Mouse (Mus musculus) CD4-positive, CD25-positive, alpha-beta regulatory T cell (primary cell): ENCODE data around the gene Cyp51. TPM values are rescaled to one million over a fixed set of nuclear protein-coding genes. Genes with fewer than 3 reads are reported as not detected.

Source experiments
- polyA plus RNA-seq: library from polyadenylated mRNA; unstranded; fragments of 100-300 nt; shearing (Covaris generic); gene quantifications from one replicate; pipeline ENCODE4 v1.2.1, GENCODE M21; 2017

Cyp51 gene
- polyA plus RNA-seq: 37.4 TPM

DNA sequence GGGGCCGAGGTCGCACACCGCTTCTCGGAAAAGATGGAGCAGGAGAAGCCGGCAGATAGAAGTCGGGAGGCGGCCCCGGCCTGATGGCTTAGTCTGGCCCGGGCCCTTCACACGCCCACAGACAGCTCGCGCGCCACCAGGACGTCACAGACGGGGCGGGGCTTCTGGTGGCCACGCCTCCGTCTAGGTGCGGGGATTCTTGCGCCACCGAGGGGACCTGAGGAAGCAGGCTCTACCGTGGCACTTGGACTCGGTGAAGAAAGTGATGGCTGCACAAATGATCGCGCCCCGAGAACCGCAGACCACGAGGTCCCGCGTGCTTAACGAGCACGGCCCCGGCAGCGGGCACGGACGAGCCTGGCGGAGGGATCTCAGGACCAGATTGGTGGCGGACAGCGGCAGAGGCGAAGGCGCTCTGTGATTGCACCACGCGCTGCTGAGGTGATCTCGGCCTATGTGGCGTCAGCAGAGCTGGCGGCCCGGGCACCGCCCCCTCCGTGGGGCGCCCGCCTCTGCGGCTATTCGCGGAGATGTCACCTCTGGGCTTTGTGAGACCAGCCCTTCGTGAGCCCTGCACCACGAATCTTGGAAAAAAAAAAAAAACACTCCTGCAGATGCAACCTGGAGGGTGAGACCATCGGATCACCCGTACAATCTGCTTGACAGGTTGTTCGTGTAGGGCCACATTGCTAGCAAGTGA is at the start of gene Cyp51:
Gene Cyp51, minus strand, starts transcription at position 406 of the 700 bp plus-strand sequence.

Other genes with a start within 250 kb of the Cyp51 start
- gene Mterf1a, start 210.8 kb downstream of the Cyp51 start, polyA plus RNA-seq: 28.7 TPM
- 133 TPM for gene Akap9, start 176.7 kb downstream of the Cyp51 start, polyA plus RNA-seq
- 9.5 TPM for gene Mterf1b, start 87.6 kb upstream of the Cyp51 start, polyA plus RNA-seq